Mouse (Mus musculus): ENCODE data around the gene Bivm. TPM values are rescaled to one million over a fixed set of nuclear protein-coding genes. Genes with fewer than 3 reads are reported as not detected.

Gene Bivm
- 10 to 100 TPM in 1 of 2 experiments, 1 to 10 TPM in 1; 8.9 to 11.2 TPM for total RNA-seq (2021)
- long read RNA-seq, experiment 1, partial matches to known transcripts = 2 of 3 reads
- long read RNA-seq, experiment 1, other reads (novel, unspliced or antisense) = 0 of 3 reads
- long read RNA-seq, experiment 2, partial matches to known transcripts = 0 of 1 reads
- long read RNA-seq, experiment 2, other reads (novel, unspliced or antisense) = 0 of 1 reads

GRCm38 (mm10) chr1:44118239-44119054, at the start of gene Bivm, which contains the start of gene Kdelc1:
Gene Bivm (plus strand): TSS chr1:44118957.
Gene Kdelc1 (minus strand): TSS chr1:44118808.
- peak; percentile 90 to 96 for DNase-seq

- peak; percentile 13 to 41 for DNase-seq
These were observed 17.1 kb upstream of the Bivm start for GRCm38 (mm10) chr1:44101448-44102225.

- DNase-seq = peak; percentile 93 to 96
These were observed 16.5 kb upstream of the Bivm start, which contains the start of gene Tex30 for GRCm38 (mm10) chr1:44102259-44102717. Gene Tex30 (minus strand): TSS chr1:44102441.

GRCm38 (mm10) chr1:44102939-44103338, 15.8 kb upstream of the Bivm start:
- no peak for DNase-seq

GRCm38 (mm10) chr1:44117571-44117970, 1.2 kb upstream of the Bivm start:
- DNase-seq = no peak

- peak; percentile 87 to 88 for DNase-seq
These were observed 680 bp downstream of the Bivm start for GRCm38 (mm10) chr1:44119201-44120073.

- DNase-seq = no peak
These were observed 1.3 kb downstream of the Bivm start for GRCm38 (mm10) chr1:44120074-44120406.

- DNase-seq = no peak
These were observed 3.5 kb downstream of the Bivm start for GRCm38 (mm10) chr1:44122256-44122655.

GRCm38 (mm10) chr1:44125590-44125989, 6.8 kb downstream of the Bivm start:
- no peak for DNase-seq

GRCm38 (mm10) chr1:44129929-44130581, 11.3 kb downstream of the Bivm start:
- DNase-seq = no peak

- no peak for DNase-seq
These were observed 21.5 kb downstream of the Bivm start for GRCm38 (mm10) chr1:44140232-44140631.

- DNase-seq = peak in 1 of 2 experiments; percentile 17
These were observed 24.0 kb downstream of the Bivm start for GRCm38 (mm10) chr1:44142747-44143146.

GRCm38 (mm10) chr1:44147563-44148381, 29.0 kb downstream of the Bivm start, which contains the start of gene Ercc5:
Gene Ercc5 (plus strand): TSS chr1:44147744.
- peak; percentile 92 to 95 for DNase-seq

GRCm38 (mm10) chr1:44148706-44149105, 29.9 kb downstream of the Bivm start:
- no peak for DNase-seq

- DNase-seq = no peak
These were observed 36.5 kb downstream of the Bivm start for GRCm38 (mm10) chr1:44155287-44155686.

- DNase-seq = no peak
These were observed 39.6 kb downstream of the Bivm start for GRCm38 (mm10) chr1:44158317-44158716.

GRCm38 (mm10) chr1:44161818-44162217, 43.1 kb downstream of the Bivm start:
- no peak for DNase-seq

GRCm38 (mm10) chr1:44162389-44162788, 43.6 kb downstream of the Bivm start:
- no peak for DNase-seq

GRCm38 (mm10) chr1:44167859-44168383, 49.2 kb downstream of the Bivm start:
- no peak for DNase-seq

GRCm38 (mm10) chr1:44172656-44173055, 53.9 kb downstream of the Bivm start:
- DNase-seq = no peak

Measured in heart, adult 18-20 months (tissue).